Mouse (Mus musculus) yolk sac, embryonic 10.5 days (tissue): Measurements from ENCODE around the gene Gmds.

Experiments
- DNase-seq: peaks from one replicate; pipeline ENCODE4 v3.0.0-alpha.2; 2017; ENCODE audit warnings: low spot score

Gene Gmds

GRCm38 (mm10) chr13:32026226-32026975, 312.1 kb downstream of the Gmds start:
- DNase-seq, result no peak

DNA sequence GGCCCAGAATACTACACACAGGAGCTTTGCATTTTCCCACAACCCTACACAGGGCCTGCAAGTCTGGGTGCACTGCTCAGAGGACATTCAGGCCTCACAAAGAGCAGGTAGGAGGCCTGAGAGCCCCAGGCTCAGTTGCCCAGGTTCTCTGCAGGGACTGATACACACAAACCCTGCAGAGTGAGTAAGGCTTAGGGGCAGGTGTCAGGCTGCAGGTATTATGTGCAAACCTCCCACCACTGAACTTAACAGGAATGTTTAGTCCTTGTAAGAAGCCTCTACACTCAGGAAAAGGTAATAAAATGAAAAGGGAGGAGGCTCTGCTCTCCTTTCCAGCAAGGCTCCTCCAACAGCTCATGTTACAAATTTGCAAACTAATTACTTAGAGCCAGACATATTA, 313.7 kb downstream of the Gmds start:
- DNase-seq, result no peak

DNA sequence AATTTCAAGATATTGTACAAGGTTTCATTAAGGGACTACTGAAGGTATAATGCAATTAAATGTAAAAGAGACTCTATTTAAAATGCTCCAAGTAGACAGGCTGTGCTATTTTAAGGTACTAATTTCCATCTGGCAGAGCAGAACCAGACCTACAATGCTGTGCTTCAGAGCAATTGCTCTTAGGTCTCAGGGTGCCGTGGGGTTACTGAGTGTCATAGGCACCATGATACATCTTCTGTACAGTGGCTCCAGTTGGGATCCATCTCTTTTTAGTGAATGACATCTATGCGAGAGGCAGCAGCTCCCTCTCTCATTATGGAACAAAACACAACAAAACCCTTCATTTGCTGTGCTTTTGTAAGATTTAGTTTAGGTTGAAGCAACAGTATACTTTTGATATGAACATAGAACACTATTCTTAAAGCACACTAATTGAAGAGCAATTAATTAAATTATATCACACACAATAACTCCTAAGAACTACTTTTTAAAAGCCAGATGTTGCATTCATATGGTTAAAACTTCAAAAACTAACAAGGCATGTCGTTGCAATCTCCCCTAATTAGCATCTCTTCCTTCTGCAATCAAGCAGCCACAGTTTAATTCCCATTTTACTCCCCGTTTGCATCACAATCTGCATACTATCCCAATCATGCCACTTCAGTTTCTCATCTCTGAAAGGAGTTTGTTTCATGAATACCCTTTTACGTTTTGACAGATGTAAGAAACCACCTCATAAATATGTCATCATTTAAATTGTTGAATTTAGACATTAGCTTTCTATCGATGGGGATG, 317.9 kb downstream of the Gmds start:
- no peak for DNase-seq

DNA sequence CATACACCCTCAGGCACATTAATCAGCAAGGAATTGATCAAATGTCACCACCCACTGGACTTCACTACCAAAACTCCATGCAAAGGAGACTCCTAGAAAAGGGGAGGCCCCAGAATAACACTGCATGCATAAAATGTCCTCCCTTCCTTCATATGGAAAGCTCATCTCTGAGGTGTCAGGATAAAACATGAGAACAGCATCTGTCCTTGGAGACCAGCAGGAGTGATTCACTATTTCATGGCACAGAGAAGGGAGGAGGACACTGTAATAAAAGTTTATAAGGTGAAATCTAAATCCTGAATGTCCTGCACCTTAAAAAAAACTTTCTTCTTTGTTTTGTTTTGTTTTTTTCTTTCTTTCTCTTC, 319.3 kb downstream of the Gmds start:
- no peak for DNase-seq

GRCm38 (mm10) chr13:32018518-32019255, 319.9 kb downstream of the Gmds start:
- peak; percentile 3 for DNase-seq

DNA sequence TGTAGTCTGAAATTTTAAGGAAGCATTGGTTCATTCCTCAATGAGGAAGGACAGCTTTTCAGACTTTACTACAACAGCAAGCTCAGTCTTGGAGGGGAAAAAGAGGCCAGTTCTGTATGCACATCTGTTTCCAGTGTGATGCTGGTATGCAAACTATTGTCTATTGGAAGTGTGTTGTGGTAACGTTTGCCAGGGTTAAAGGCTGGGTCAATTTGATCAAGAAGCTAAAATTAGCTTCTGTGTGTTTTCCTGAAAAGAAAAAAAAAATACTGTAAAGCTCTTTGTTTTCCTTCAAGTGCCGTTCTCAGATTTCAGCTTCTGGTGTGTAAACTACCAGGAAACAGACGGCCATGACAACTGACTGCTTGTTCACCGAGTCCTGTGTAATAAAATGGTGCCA, 329.7 kb downstream of the Gmds start:
- no peak for DNase-seq

- no peak for DNase-seq
Measured at GRCm38 (mm10) chr13:32008116-32008641, 330.4 kb downstream of the Gmds start.

DNA sequence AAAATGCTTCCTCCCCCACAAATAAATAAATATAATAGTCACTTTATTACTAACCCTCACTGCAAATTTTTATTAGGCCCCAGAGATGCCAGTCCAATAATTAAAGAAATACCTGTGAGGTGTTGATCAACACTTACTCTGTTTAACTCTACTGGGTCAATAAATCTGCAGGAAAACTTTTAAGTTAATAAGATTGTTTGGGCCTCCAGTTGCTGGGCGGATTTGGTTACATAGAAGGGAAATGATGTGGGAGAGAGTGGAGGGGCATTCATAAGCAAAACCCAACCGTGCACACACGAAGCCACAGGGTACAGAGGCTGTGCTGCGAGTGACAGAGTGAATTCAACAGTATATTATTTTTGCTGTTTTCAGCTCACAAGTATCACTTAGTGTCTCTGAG, 345.1 kb downstream of the Gmds start:
- DNase-seq, result no peak

- no peak for DNase-seq
Measured at GRCm38 (mm10) chr13:31992409-31993201, 345.9 kb downstream of the Gmds start.

DNA sequence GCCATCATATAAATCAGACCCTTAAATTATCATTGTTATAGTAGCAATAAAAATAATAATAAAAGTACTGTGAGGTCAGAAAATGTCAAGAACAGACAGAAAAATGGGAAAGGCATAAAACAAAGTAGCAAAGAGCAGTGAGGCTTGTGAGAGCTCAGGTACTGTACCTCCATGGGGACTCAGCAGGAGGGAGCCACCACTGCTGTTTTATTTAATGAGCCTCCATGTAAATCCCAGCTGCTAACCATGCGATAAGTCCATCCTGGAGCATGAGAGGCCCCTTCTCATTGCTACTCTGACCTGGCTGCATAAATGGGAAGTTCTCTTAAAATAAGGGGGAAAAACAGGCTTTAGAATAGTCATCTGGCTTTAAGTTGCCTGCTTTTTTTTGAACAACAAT, 357.3 kb downstream of the Gmds start:
- no peak for DNase-seq

DNA sequence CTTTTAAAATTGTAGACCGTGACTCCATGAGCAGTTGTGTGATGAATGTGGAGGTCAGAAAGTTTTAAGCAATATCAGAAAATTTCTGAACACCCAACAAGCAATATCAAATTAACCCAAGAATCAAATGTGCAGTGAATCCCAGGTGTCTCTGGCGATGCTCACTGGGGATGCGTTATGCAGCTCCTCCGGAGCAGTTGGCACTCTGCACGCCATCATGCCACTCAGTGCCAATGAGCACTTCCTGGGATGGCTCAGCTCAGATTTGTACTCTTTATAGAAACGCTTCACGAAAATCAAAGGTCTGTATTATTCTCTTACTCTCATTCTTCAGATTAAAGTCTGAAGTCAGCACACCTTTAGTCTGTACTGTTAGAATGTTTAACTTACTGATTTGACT, 360.4 kb downstream of the Gmds start:
- no peak for DNase-seq

DNA sequence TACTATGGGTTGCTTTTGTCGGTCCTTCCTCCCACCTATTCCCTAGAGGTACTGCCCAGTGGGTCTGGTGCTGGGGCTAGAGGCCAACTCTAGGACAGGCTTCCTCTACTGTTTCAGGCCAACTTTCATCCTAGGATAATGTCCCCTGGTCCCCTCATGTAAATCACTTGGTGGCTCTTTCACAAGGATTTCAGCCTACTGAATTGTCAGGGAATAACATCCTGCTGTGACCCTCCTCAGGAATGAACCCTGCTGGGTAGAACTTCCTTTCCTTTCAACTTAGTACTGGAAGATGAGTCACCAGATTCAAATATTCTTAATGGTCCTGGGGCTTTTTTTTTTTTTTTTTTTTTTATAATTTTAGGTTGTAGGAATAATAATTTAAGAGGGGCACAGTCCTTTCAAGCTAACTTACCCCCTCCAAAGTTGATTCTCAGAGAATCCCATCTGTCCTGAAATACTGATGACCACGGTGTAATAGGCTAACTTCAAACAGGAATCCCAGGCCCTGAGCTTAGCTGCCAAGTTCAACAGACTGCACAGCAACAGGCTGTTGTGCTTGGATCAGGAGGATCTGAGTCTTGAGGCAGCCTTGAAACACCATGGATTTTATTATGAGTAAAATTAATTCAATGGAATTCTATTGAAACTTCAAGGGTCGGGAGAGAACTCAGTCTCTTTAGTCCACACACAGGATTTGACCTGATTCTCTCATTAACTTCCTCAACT, 363.6 kb downstream of the Gmds start:
- DNase-seq, result no peak

GRCm38 (mm10) chr13:31971040-31971501, 367.5 kb downstream of the Gmds start:
- no peak for DNase-seq

- no peak for DNase-seq
Measured at GRCm38 (mm10) chr13:31968272-31968671, 370.3 kb downstream of the Gmds start.

- DNase-seq, result no peak
Measured at GRCm38 (mm10) chr13:31966931-31967532, 371.5 kb downstream of the Gmds start.

DNA sequence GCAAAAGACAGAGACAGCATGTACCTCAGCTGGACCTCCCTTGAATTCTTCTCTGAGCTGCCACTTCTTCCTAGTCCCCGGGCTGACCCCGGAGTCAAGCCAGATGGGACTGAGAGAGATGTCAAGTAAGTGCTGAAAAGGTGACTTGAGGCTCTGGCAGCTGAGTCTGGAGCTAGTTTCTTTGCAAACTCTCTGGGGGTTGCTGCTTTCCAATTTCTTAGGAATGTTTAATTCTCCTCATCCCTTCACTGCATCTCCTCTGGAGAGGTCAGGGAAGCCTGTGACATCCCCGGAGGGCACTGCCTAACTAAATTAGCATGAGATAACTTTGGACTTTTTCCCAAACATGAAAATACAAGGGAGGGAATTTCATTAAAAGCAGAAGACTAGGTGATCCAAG, 378.0 kb downstream of the Gmds start:
- DNase-seq, result no peak

- no peak for DNase-seq
Measured at GRCm38 (mm10) chr13:31958346-31959335, 379.9 kb downstream of the Gmds start.

DNA sequence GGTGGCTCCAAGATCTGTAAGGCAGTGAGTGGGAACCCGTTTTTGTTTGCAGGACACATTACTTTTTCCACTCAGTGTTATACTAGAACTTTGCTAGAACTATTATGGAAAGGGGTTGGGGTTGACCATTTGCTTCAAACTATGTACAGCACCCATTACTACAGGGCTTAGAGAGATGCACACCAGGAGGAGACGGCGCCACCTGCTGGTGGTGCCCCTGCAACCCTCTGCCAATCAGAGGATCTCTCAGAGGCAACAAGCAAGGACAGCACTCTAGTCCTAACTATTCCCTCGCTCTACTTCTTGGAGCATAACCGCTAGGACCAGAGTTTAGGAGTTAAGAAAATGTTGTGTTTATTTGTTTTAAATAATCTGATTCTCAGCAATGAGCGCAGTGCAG, 382.0 kb downstream of the Gmds start:
- DNase-seq, result no peak

DNA sequence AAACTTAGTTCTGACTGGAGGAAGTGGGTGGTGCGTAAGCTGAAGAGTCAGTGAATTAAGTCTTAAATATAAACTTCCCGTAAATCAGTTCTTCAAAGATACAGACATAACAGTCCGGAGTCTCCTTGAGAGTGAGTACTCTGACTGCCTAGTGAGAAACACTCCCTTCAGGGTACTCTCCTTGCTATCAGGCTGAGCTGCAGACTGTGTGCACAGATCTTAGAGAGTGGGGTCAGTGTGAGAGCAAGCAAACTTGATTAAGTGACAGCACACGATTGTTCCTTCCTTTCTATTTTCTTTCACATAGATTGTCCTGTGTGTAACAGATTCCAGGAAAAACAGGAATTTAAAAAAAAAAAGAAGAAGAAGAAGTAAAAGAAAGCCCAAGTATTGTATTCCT, 382.4 kb downstream of the Gmds start:
- no peak for DNase-seq
